Comparison of ENCODE assay signal across 8 mouse cellular contexts in the genomic region with DNA sequence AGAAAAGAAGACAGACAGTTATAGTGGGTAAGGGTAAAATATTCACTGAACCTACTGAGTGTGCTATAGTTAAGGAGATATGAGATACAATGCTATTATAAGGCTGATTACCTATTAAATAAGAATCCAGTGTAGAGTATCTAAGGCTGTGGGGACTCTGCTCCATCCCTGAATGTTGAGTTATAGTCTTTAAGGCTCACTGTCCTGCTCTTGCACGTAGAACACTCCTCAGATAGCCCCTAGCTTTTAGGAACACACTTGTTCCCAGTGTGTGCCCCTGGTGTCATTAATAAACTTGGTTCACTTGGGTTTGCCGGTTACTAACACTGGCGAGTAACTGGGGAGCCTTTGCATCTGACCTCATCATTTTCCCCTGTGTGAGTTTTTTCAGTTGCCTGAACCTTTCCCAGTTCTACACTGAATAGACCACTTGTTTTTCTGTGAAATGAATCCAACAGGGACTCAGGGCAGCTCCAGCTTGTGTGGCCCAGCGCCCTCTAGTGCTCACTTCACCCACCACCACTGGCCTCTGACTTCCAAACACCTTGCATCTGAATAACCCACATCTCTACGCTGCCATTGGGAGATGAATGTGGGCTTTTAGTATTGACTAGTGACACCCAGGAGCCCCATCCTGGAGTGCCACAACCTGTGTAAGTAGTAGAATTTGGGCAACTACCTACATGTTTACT. TPM values are rescaled to one million over a fixed set of nuclear protein-coding genes. Genes with fewer than 3 reads are reported as not detected.
A peak's percentile ranks its signal among the peaks of the same experiment; 100 is the strongest.
DNase-seq lines count a peak whose midpoint lies in the region; ATAC-seq lines count a peak whose summit lies in the region.

No protein-coding gene starts in this region.

- 25% methylated on average over 5 of the region's 5 CpGs for WGBS in heart, embryonic 16.5 days
- WGBS in liver, embryonic 13.5 days (ENCODE audit: insufficient replicate concordance), result 22% methylated on average over 5 of the region's 5 CpGs
- 17% methylated on average over 5 of the region's 5 CpGs for WGBS in neural tube, embryonic 13.5 days

- no peak overlapping the region for H3K27ac ChIP-seq in heart, embryonic 16.5 days (ENCODE audit: low read length)
- H3K27ac ChIP-seq in liver, embryonic 13.5 days, result no peak overlapping the region
- H3K27ac ChIP-seq in neural tube, embryonic 13.5 days (replicated peaks), result no peak overlapping the region

- no peaks in the 10 kb centered on the region for H3K9me3 ChIP-seq in heart, embryonic 16.5 days (replicated peaks; ENCODE audit: control insufficient read depth, low read length)
- H3K9me3 ChIP-seq in liver, embryonic 13.5 days (replicated peaks), result no peaks in the 10 kb centered on the region
- no peaks in the 10 kb centered on the region for H3K9me3 ChIP-seq in neural tube, embryonic 13.5 days

- no peak overlapping the region for H3K4me3 ChIP-seq in heart, embryonic 16.5 days (ENCODE audit: low read length)
- H3K4me3 ChIP-seq in liver, embryonic 13.5 days (replicated peaks), result no peak overlapping the region
- no peak overlapping the region for H3K4me3 ChIP-seq in neural tube, embryonic 13.5 days

- DNase-seq in ES-CJ7 (ENCODE audit: low read depth, low spot score), result peak; percentile 61
- DNase-seq in c-Kit-negative CD71-positive TER-119-positive erythroid progenitor cells, embryonic 14.5 days (ENCODE audit: low read depth, low spot score), result peak; percentile 12
- peak; percentile 73 for DNase-seq in fibroblast of lung, adult 2 months (ENCODE audit: low read depth)
- peak; percentile 82 for DNase-seq in kidney, postnatal 14 days
- peak; percentile 63 for DNase-seq in liver, embryonic 13.5 days
- peak; percentile 49 for DNase-seq in thymus, postnatal 25 days

- H3K9ac ChIP-seq in heart, embryonic 16.5 days (ENCODE audit: low read length), result no peak overlapping the region
- H3K9ac ChIP-seq in liver, embryonic 13.5 days, result no peak overlapping the region
- no peak overlapping the region for H3K9ac ChIP-seq in neural tube, embryonic 13.5 days

- H3K4me1 ChIP-seq in heart, embryonic 16.5 days (ENCODE audit: control insufficient read depth, insufficient read depth, low read length), result no peaks in the 10 kb centered on the region
- H3K4me1 ChIP-seq in liver, embryonic 13.5 days (replicated peaks), result peaks cover 6% of the 10 kb centered on the region; the same call in 1 of the 2 replicates
- H3K4me1 ChIP-seq in neural tube, embryonic 13.5 days (replicated peaks), result no peaks in the 10 kb centered on the region

- no peak overlapping the region for H3K4me2 ChIP-seq in heart, embryonic 16.5 days (ENCODE audit: low read depth, low read length)
- no peak overlapping the region for H3K4me2 ChIP-seq in liver, embryonic 13.5 days
- no peak overlapping the region for H3K4me2 ChIP-seq in neural tube, embryonic 13.5 days

- H3K36me3 ChIP-seq in heart, embryonic 16.5 days (ENCODE audit: control insufficient read depth, insufficient read depth), result no peaks in the 10 kb centered on the region
- no peaks in the 10 kb centered on the region for H3K36me3 ChIP-seq in liver, embryonic 13.5 days
- H3K36me3 ChIP-seq in neural tube, embryonic 13.5 days, result no peaks in the 10 kb centered on the region

- peak; percentile 75; the same call in 1 of the 2 replicates for ATAC-seq in heart, embryonic 16.5 days (replicated peaks; ENCODE audit: extremely low read depth, insufficient read depth, low FRiP score)
- ATAC-seq in liver, embryonic 13.5 days (ENCODE audit: low read depth), result peak; percentile 73
- ATAC-seq in neural tube, embryonic 13.5 days (ENCODE audit: low read depth), result peak; percentile 85

- H3K27me3 ChIP-seq in heart, embryonic 16.5 days (ENCODE audit: control insufficient read depth, insufficient read depth, low read length), result no peaks in the 10 kb centered on the region
- peaks cover 3% of the 10 kb centered on the region; the same call in 1 of the 2 replicates for H3K27me3 ChIP-seq in liver, embryonic 13.5 days
- no peaks in the 10 kb centered on the region for H3K27me3 ChIP-seq in neural tube, embryonic 13.5 days

RNA-seq across cellular contexts. Expression of a gene that starts 34.5 kb away (rescaled TPM):
- 6.4 and 11.4 TPM in 2 replicates for polyA plus RNA-seq in heart, embryonic 16.5 days (2015; fragmentation: Nextera tagmentation; extraction: Ambion mirVana)
- polyA plus RNA-seq in liver, embryonic 13.5 days (2015; fragmentation: Nextera tagmentation; extraction: Ambion mirVana), result 7.5 and 8.8 TPM in 2 replicates
- 6.9 and 7.7 TPM in 2 replicates for polyA plus RNA-seq in neural tube, embryonic 13.5 days (2015; fragmentation: Nextera tagmentation; extraction: Ambion mirVana)

RNA-seq across cellular contexts. Expression of a gene that starts 48.1 kb away (rescaled TPM):
- not detected in 2 replicates for polyA plus RNA-seq in heart, embryonic 16.5 days (2015; fragmentation: Nextera tagmentation; extraction: Ambion mirVana)
- 4.1 and 4.7 TPM in 2 replicates for polyA plus RNA-seq in liver, embryonic 13.5 days (2015; fragmentation: Nextera tagmentation; extraction: Ambion mirVana)
- polyA plus RNA-seq in neural tube, embryonic 13.5 days (2015; fragmentation: Nextera tagmentation; extraction: Ambion mirVana), result not detected in 2 replicates

RNA-seq across cellular contexts. Expression of a gene that starts 51.3 kb away (rescaled TPM):
- polyA plus RNA-seq in heart, embryonic 16.5 days (2015; fragmentation: Nextera tagmentation; extraction: Ambion mirVana), result 0.41 and 0.61 TPM in 2 replicates
- 12.0 and 12.7 TPM in 2 replicates for polyA plus RNA-seq in liver, embryonic 13.5 days (2015; fragmentation: Nextera tagmentation; extraction: Ambion mirVana)
- 1.7 and 2.2 TPM in 2 replicates for polyA plus RNA-seq in neural tube, embryonic 13.5 days (2015; fragmentation: Nextera tagmentation; extraction: Ambion mirVana)

RNA-seq across cellular contexts. Expression of a gene that starts 57.2 kb away (rescaled TPM):
- polyA plus RNA-seq in heart, embryonic 16.5 days (2015; fragmentation: Nextera tagmentation; extraction: Ambion mirVana), result 6.3 and 7.2 TPM in 2 replicates
- polyA plus RNA-seq in liver, embryonic 13.5 days (2015; fragmentation: Nextera tagmentation; extraction: Ambion mirVana), result 2.9 and 3.6 TPM in 2 replicates
- polyA plus RNA-seq in neural tube, embryonic 13.5 days (2015; fragmentation: Nextera tagmentation; extraction: Ambion mirVana), result 19.5 and 20.6 TPM in 2 replicates

Comparison
In these comparisons a context has a peak if more than half of its experiments do, and no peak if none do; other contexts are left out.
1. DNase-seq: peak in every context shown above with its lines; median percentile 82 in kidney, postnatal 14 days; 73 in fibroblast of lung, adult 2 months; 63 in liver, embryonic 13.5 days; 61 in ES-CJ7; 49 in thymus, postnatal 25 days; 12 in c-Kit-negative CD71-positive TER-119-positive erythroid progenitor cells, embryonic 14.5 days.